9 mouse cellular contexts compared by ENCODE assay signal in genomic region chr9:45133484-45134310, GRCm38 (mm10). TPM values are rescaled to one million over a fixed set of nuclear protein-coding genes. Genes with fewer than 3 reads are reported as not detected.
DNase-seq lines count a peak whose midpoint lies in the region; ATAC-seq and TF ChIP-seq lines count a peak whose summit lies in the region.
"Had no signal": no experiment of that assay in that cellular context is flagged by ENCODE, and none has a peak within 500 bp of the region (broad histone marks: within the 10 kb centered on the region; RNA-seq: fewer than 3 reads in every experiment).

No protein-coding gene starts in this region.

- 0 out of 2 replicates have a peak, but pooled peaks have one; percentile 28 for TF ChIP-seq EP300 in heart, adult 2 months (IDR thresholded peaks at IDR 0.05; ENCODE audit: insufficient read depth, low read depth, low read length)

- no peaks in the 10 kb centered on the region for H3K9me3 ChIP-seq in limb, embryonic 14.5 days (ENCODE audit: control insufficient read depth, low read length)

- H3K79me2 ChIP-seq in heart, adult 2 months (replicated peaks; ENCODE audit: control insufficient read depth, insufficient read depth, low read length): no peaks in the 10 kb centered on the region

- H3K27ac ChIP-seq in heart, adult 2 months: no peak overlapping the region
- H3K27ac ChIP-seq in limb, embryonic 14.5 days (replicated peaks; ENCODE audit: low read depth, low read length): no peak overlapping the region
- H3K27ac ChIP-seq in spleen, adult 2 months (ENCODE audit: insufficient read depth, low read length): no peak overlapping the region

- WGBS in heart, adult 2 months: 29% methylated on average over 5 of the region's 5 CpGs
- 32% methylated on average over 5 of the region's 5 CpGs for WGBS in limb, embryonic 14.5 days
- WGBS in spleen, adult 2 months: 34% methylated on average over 5 of the region's 5 CpGs

- no peak for ATAC-seq in limb, embryonic 14.5 days (ENCODE audit: low FRiP score, low read depth)
- ATAC-seq: Patski had no signal

- H3K4me1 ChIP-seq in heart, adult 2 months (ENCODE audit: control insufficient read depth, insufficient read depth, low read length): no peaks in the 10 kb centered on the region
- peaks cover 4% of the 10 kb centered on the region; the same call in 1 of the 2 replicates for H3K4me1 ChIP-seq in limb, embryonic 14.5 days (ENCODE audit: control insufficient read depth, insufficient read depth, low read length)
- peaks cover 10% of the 10 kb centered on the region for H3K4me1 ChIP-seq in spleen, adult 2 months (ENCODE audit: control insufficient read depth, insufficient read depth, insufficient read length)

- no peaks in the 10 kb centered on the region for H3K36me3 ChIP-seq in heart, adult 2 months (ENCODE audit: control insufficient read depth, insufficient read depth, low read length)
- H3K36me3 ChIP-seq in limb, embryonic 14.5 days (ENCODE audit: control insufficient read depth, insufficient read depth, low read length): no peaks in the 10 kb centered on the region
- no peaks in the 10 kb centered on the region for H3K36me3 ChIP-seq in spleen, adult 2 months (ENCODE audit: control insufficient read depth, insufficient read depth, low read length)

- peak; percentile 57 to 68 for DNase-seq in heart, adult 2 months
- no peak for DNase-seq in heart, postnatal 25 days (ENCODE audit: low spot score)
- DNase-seq in B cell, adult 2 months: peak; percentile 80
- DNase-seq in brain, embryonic 14.5 days (ENCODE audit: low read depth): peak; percentile 50
- DNase-seq in gastrocnemius, postnatal 14 days: peak; percentile 77
- peak; percentile 47 for DNase-seq in limb, embryonic 14.5 days (ENCODE audit: low spot score)
- peak; percentile 55 to 80 for DNase-seq in spleen, adult 2 months (ENCODE audit: low read depth in 1 of 2, low spot score in 2 of 2)
- DNase-seq in yolk sac, embryonic 10.5 days (ENCODE audit: low spot score): no peak

- TF ChIP-seq POLR2A in heart, adult 2 months (IDR thresholded peaks at IDR 0.05; ENCODE audit: insufficient read depth, low read depth, low read length): no peak
- no peak for TF ChIP-seq POLR2A in brain, embryonic 14.5 days (IDR thresholded peaks at IDR 0.05; ENCODE audit: borderline replicate concordance, extremely low read depth, insufficient read depth, insufficient read length, poor library complexity, severe bottlenecking)
- TF ChIP-seq POLR2A in limb, embryonic 14.5 days (IDR thresholded peaks at IDR 0.05; ENCODE audit: borderline replicate concordance, extremely low read depth, insufficient read depth, insufficient read length): no peak
- TF ChIP-seq POLR2A in spleen, adult 2 months (IDR thresholded peaks at IDR 0.05; ENCODE audit: low read depth, low read length): no peak

- peaks cover 3% of the 10 kb centered on the region for H3K27me3 ChIP-seq in heart, adult 2 months (ENCODE audit: control insufficient read depth, insufficient read depth, low read length)
- H3K27me3 ChIP-seq in limb, embryonic 14.5 days (ENCODE audit: control insufficient read depth, insufficient read depth, low read length): peaks cover 20% of the 10 kb centered on the region
- peaks cover 9% of the 10 kb centered on the region for H3K27me3 ChIP-seq in spleen, adult 2 months (ENCODE audit: control insufficient read depth, insufficient read depth, low read length)

- intact Hi-C loops in heart, adult 2 months (cut with DNase I): loop anchor here (5.0 kb wide), 1 partner anchor 111 kb away; no protein-coding TSS in a partner anchor
- intact Hi-C loops in heart, postnatal 25 days (cut with DNase I): no loop called here
- intact Hi-C loops in gastrocnemius, postnatal 14 days (cut with DNase I; ENCODE audit: low total_unique reads): loop anchor here (5.0 kb wide), 1 partner anchor 106 kb away; no protein-coding TSS in a partner anchor

- no peak overlapping the region for H3K9ac ChIP-seq in heart, adult 2 months (ENCODE audit: low read depth, low read length)
- H3K9ac ChIP-seq in limb, embryonic 14.5 days (ENCODE audit: low read depth, low read length, severe bottlenecking): no peak overlapping the region

- no peak overlapping the region for H3K4me3 ChIP-seq in heart, adult 2 months
- no peak overlapping the region for H3K4me3 ChIP-seq in limb, embryonic 14.5 days (replicated peaks; ENCODE audit: low read length)
- no peak overlapping the region for H3K4me3 ChIP-seq in spleen, adult 2 months (ENCODE audit: extremely low read depth, insufficient read depth, insufficient read length)

- TF ChIP-seq CTCF in heart, adult 2 months (IDR thresholded peaks at IDR 0.05): peak; percentile 76
- peak; percentile 67 for TF ChIP-seq CTCF in brain, embryonic 14.5 days (IDR thresholded peaks at IDR 0.05; ENCODE audit: borderline replicate concordance, extremely low read depth, insufficient read depth, insufficient read length)
- peak; percentile 92 for TF ChIP-seq CTCF in spleen, adult 2 months (IDR thresholded peaks at IDR 0.05; ENCODE audit: extremely low read depth, insufficient read depth, insufficient read length, insufficient replicate concordance)

- no peak overlapping the region for H3K4me2 ChIP-seq in limb, embryonic 14.5 days (replicated peaks; ENCODE audit: low read depth, low read length, severe bottlenecking)

RNA-seq across cellular contexts. Expression of gene Scn4b, which starts 4.5 kb away (rescaled TPM):
- total RNA-seq in heart, adult 2 months (2021): 10 to 100 TPM; 14.2 to 16.9 TPM
- polyA plus RNA-seq in heart, adult 2 months (2012; rRNA removed): 5.1 and 8.3 TPM in 2 replicates
- total RNA-seq in heart, postnatal 25 days (2021): 1 to 10 TPM; 2.5 to 2.8 TPM
- 0.16 and 0.23 TPM in 2 replicates for polyA plus RNA-seq in brain, embryonic 14.5 days (2012; rRNA removed)
- total RNA-seq in gastrocnemius, postnatal 14 days (2021): 100 to 1,000 TPM in 1 of 2 experiments, 10 to 100 TPM in 1; 99.1 to 115 TPM
- 0.14 and 0.17 TPM in 2 replicates for polyA plus RNA-seq in limb, embryonic 14.5 days (2012; rRNA removed)
- polyA plus RNA-seq in limb, embryonic 14.5 days (2014; fragmentation: Nextera tagmentation; extraction: Ambion mirVana): 0.04 and 0.10 TPM in 2 replicates
- 0.47 and 0.91 TPM in 2 replicates for polyA plus RNA-seq in spleen, adult 2 months (2012; rRNA removed)
- polyA plus RNA-seq: Patski had no signal

RNA-seq across cellular contexts. Expression of gene Scn2b, which starts 16.1 kb away (rescaled TPM):
- 1 to 10 TPM; 1.2 to 1.3 TPM for total RNA-seq in heart, adult 2 months (2021)
- polyA plus RNA-seq in heart, adult 2 months (2012; rRNA removed): 0.23 and 0.31 TPM in 2 replicates
- 1 to 10 TPM; 1.1 TPM for total RNA-seq in heart, postnatal 25 days (2021)
- polyA plus RNA-seq in brain, embryonic 14.5 days (2012; rRNA removed): 7.1 and 8.9 TPM in 2 replicates
- 1 to 10 TPM; 1.9 to 2.6 TPM for total RNA-seq in gastrocnemius, postnatal 14 days (2021)
- 6.5 and 6.6 TPM in 2 replicates for polyA plus RNA-seq in limb, embryonic 14.5 days (2012; rRNA removed)
- polyA plus RNA-seq in limb, embryonic 14.5 days (2014; fragmentation: Nextera tagmentation; extraction: Ambion mirVana): 3.3 and 5.4 TPM in 2 replicates
- 0.97 and 1.8 TPM in 2 replicates for polyA plus RNA-seq in spleen, adult 2 months (2012; rRNA removed)
- polyA plus RNA-seq: Patski had no signal

RNA-seq across cellular contexts. Expression of gene BC049352, which starts 48.1 kb away (rescaled TPM):
- total RNA-seq in heart, adult 2 months (2021): not detected
- polyA plus RNA-seq in heart, adult 2 months (2012; rRNA removed): 0.09 and 0.23 TPM in 2 replicates
- not detected for total RNA-seq in heart, postnatal 25 days (2021)
- 0.10 TPM in 1 of 2 replicates, not detected in the other for polyA plus RNA-seq in brain, embryonic 14.5 days (2012; rRNA removed)
- total RNA-seq in gastrocnemius, postnatal 14 days (2021): under 1 TPM in 1 of 2 experiments, not detected in 1; 0.12 TPM
- 0.04 TPM in 1 of 2 replicates, not detected in the other for polyA plus RNA-seq in limb, embryonic 14.5 days (2012; rRNA removed)
- polyA plus RNA-seq in limb, embryonic 14.5 days (2014; fragmentation: Nextera tagmentation; extraction: Ambion mirVana): not detected in 2 replicates
- 0.37 and 0.45 TPM in 2 replicates for polyA plus RNA-seq in spleen, adult 2 months (2012; rRNA removed)
- polyA plus RNA-seq: Patski had no signal

RNA-seq across cellular contexts. Expression of gene Jaml, which starts 54.7 kb away (rescaled TPM):
- under 1 TPM; 0.20 to 0.29 TPM for total RNA-seq in heart, adult 2 months (2021)
- 0.14 and 0.18 TPM in 2 replicates for polyA plus RNA-seq in heart, adult 2 months (2012; rRNA removed)
- total RNA-seq in heart, postnatal 25 days (2021): under 1 TPM; 0.26 to 0.84 TPM
- polyA plus RNA-seq in brain, embryonic 14.5 days (2012; rRNA removed): 0.09 and 0.10 TPM in 2 replicates
- under 1 TPM; 0.37 to 0.69 TPM for total RNA-seq in gastrocnemius, postnatal 14 days (2021)
- 0.17 and 0.28 TPM in 2 replicates for polyA plus RNA-seq in limb, embryonic 14.5 days (2012; rRNA removed)
- polyA plus RNA-seq in limb, embryonic 14.5 days (2014; fragmentation: Nextera tagmentation; extraction: Ambion mirVana): 0.30 and 0.43 TPM in 2 replicates
- 2.4 and 2.8 TPM in 2 replicates for polyA plus RNA-seq in spleen, adult 2 months (2012; rRNA removed)
- polyA plus RNA-seq: Patski had no signal

Comparison
In these comparisons a context has a peak if more than half of its experiments do, and no peak if none do; other contexts are left out.
1. DNase-seq: peak in heart, adult 2 months (2 of 2), B cell, adult 2 months (2 of 2), brain, embryonic 14.5 days (single experiment), gastrocnemius, postnatal 14 days (single experiment), limb, embryonic 14.5 days (single experiment) and spleen, adult 2 months (2 of 2); none in heart, postnatal 25 days (single experiment) and yolk sac, embryonic 10.5 days (single experiment).
2. Peak in every context shown above with its lines, with median percentiles within 50 percentile points of each other: CTCF ChIP-seq.